Mouse (Mus musculus) spleen, postnatal 36 days (tissue): Measurements from ENCODE around the gene Acsm5.
"Not testable (repeated sequence)": the region's sequence is repeated elsewhere in the genome, so short reads cannot be mapped to it uniquely, and the experiment has no call there.

Source experiments
- DNase-seq, 2 experiments: peaks; one replicate each; pipeline ENCODE4 v3.0.0; 2022; ENCODE audit warnings: low spot score in 2 of 2, mixed read lengths in 1 of 2

Acsm5 gene

DNA sequence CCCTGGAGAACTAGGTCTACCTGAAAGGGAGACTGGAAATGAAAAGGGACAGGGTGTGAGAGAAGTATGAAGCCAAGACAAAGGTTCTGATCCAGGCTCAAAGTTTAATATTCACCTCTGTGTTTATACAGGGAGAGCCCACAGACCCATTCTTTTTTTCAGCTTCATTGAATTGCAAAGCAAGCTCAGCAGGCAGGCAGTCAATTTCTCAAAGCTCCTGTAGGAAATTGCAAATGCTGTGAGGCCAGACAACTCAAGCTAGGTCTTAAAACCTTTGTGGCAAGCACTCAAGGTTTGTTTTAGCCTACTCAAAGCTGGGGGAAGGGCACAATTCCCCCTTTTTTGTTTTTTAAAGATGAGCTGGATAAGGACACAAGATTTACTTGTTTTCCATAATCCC, 26.3 kb downstream of the Acsm5 start:
- no peak for DNase-seq

DNA sequence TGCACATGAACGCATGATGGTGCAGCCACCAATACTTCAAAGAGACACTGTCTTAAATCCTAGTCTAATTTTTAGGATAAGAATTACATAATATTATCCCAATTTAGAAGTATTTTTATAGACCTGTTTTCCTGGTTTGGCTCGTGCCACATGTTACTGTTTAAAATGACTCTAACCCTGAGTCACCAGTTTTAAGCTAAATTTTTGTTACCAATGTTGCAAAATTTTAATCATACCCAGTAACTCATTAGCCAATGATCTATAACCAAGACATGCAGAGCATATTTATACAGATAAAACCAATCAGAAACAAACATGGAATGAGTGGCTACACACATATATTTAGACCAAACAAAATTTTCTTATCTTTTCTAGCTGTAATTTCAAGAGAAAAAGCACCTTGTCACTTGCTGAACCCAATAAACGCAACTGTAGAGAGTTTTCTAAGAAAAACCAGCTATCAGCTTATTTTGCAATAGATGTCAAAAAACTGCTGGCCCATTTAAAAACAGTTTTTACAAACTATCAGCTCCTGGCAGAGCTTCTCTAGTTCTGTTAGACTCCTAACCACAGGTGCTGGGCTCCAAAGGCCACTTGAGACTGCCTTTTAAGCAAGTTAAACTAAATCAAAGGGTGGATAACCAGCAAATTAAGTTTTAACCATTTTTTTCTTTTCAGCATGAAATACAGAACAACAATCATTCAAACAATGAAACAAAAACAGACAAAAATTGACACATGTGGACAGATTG, 31.4 kb downstream of the Acsm5 start:
- no peak for DNase-seq

DNA sequence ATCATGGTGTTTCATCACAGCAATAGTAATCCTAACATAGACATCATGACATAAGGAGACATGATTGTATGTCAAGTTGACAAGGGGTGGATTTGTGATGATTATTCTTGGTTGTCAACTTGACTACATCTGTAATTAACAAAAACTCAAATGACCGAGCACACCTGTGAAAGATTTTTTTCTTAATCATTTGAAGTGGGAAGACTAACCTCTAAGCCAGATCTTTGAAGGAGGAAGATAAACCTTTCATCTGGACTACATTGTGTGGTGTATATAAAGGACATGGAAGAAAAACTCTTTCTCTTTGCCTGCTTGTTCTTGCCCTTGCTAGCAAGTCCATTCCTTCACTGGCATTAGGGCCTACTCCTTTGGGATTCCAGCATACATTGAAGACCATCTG, 34.8 kb downstream of the Acsm5 start, which contains the start of gene Acsm2:
Gene Acsm2 (plus strand): TSS at position 301 of the 400 bp plus-strand sequence.
- DNase-seq: no peak

DNA sequence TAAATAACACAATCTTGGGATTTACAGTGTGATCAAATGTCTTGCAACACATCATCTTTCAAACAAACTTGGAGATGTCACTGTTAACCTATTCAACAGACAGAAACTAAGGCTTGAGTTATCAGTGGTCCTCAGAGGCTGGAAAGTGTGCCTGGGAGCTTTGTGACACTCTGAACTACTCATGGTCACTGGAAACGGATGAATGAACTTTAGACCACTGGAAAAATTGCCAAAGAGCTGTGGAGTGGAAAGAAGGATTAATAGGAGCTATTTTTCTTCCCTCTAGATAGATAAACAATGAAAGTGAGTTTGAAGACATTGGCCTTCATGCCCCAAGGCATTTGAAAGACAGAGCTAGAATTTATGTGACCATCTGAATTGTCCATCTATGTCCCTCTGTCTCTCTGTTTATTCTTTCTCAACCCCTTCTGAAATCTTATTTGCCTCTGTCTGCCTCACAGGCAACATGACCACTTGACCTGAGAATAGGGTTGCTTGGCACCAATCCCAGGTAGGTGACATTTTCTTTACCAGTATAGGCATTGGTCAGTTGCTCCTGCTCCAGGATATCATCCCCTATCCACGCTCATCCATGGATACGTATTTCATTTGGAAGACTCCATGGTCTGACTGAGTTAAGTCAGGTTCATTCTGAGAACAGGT, 40.7 kb downstream of the Acsm5 start:
- no peak for DNase-seq

DNA sequence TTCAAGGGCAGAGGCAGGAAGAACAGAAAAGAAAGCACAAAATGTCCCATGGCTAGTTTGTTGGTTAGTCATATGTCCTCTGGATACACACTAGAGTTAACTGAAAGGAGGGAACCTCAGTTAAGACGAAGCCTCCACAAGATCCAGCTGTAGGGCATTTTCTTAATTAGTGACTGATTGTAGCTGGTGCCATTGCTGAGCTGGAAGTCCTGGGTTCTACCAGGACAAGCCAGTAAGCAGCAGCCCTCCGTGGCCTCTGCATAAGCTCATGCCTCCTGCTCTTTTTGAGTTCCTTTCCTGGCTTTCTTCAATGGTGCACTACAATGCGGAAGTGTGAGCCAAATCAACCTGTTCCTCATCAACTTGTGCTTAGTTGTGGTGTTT, 41.2 kb downstream of the Acsm5 start:
- no peak for DNase-seq

DNA sequence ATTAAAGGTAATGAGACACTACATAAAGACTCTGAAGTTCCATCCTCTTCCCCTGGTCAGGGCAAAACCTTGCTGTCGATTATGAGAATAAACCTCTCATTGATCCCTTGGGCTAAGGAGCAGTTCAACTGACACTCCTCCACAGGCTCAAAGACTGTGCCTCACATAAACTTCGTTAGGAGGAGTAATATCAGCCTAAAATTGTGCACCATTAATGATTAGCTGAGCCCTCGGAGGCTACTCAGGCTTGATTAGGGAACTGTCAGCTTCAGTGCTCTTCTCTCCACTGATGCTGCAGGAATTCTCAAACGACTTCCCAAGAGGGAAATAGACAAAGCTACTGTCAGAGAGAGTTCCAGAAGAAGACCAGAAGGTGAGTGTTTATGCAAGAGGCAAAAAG, 42.2 kb downstream of the Acsm5 start:
- no peak for DNase-seq

DNA sequence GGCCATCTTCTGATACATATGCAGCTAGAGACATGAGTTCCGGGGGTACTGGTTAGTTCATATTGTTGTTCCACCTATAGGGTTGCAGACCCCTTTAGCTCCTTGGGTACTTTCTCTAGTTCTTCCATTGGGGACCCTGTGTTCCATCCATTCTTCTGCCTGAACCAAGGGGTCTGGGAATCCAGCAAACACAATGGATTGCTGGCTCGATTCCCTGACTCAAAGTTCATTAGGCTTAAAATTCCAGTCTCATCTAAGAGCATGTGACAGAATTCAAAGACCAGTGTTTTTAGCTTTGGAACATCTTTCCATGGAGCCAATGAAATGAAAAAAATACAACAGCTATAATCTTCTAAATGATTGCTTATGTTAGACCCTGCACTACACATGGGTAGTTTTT, 43.2 kb downstream of the Acsm5 start:
- not testable (repeated sequence) for DNase-seq

DNA sequence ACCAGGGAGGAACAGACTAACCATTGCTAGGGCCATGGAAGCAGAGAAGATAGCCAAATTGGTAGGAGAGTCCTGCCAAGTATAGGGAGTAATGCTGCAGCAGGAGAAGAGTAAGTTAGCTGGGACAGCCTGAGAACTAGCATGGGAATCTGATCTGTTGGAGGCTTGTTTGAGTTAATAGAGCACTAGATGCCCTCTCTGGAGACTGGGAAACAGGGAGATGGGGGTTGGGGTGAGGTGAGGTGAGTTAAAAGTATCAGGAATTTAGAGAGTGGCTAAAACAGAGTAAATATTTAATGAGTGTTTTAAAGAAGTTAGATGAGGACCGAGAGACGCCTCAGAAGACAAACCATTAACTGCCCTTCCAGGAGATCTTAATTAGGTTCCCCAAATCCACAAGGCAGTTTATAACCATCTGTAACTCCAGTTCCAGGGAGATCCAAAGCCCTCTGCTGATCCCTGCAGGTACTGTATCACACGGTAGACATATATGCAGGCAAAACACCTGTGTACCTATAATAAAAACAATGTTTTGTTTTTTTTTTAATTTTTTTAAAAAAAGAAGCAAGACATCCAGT, 75.4 kb downstream of the Acsm5 start:
- no peak for DNase-seq
